Mouse (Mus musculus) C2C12 (cell line): Measurements from ENCODE around the gene Tsr3.

ENCODE experiments used
- CTCF ChIP-seq: IDR thresholded peaks from one replicate; pipeline ENCODE4 v1.5.1; 2011; ENCODE audit not compliant: control insufficient read depth, insufficient read depth, insufficient read length
- USF1 ChIP-seq: IDR thresholded peaks from one replicate; pipeline ENCODE4 v1.6.1; 2011; ENCODE audit warnings: low read depth, mild to moderate bottlenecking, control low read depth, moderate library complexity

- TF ChIP-seq USF1: no peak
- no peak for TF ChIP-seq CTCF
These were observed 32.4 kb downstream of the Tsr3 start for GRCm38 (mm10) chr17:25272326-25272725.
